Mouse (Mus musculus) cerebellum, postnatal 14 days (tissue): ENCODE measurements at regions not wholly inside any gene's neighbourhood (a gene's known extent, or its start where the extent isn't known, plus 50 kb on each side); places are given as distances from the start of the nearest gene placed in this dataset.
"Not testable (repeated sequence)": the region's sequence is repeated elsewhere in the genome, so short reads cannot be mapped to it uniquely, and the experiment has no call there.

Experiments
- DNase-seq, 2 experiments: peaks; one replicate each; pipeline ENCODE4 v3.0.0; 2021; ENCODE audit warnings: mixed read lengths in 2 of 2

- no peak for DNase-seq
Observed at GRCm38 (mm10) chr15:60333573-60334306, 317.3 kb upstream of the 4933412E24Rik start.

- no peak for DNase-seq
Observed at GRCm38 (mm10) chr15:60317577-60317976, 301.2 kb upstream of the 4933412E24Rik start.

DNA sequence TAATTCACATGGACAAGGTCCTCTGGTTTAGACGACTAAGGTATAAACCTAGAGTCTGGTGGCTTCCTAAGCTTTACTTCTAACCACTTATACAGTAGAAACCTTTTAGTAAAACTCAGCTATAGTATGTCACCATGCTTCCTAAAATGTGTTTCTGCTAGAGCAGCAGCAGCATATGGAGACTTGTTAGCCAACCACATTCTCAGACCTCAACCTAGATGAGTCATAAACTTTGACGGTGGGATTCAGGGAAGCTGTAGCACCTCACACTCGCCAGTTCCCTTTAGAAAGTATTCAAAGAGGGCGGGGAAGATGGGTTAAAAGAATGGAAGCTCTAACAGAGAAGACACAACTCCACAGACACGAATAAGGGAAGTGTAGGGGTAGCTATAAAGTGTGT is 298.8 kb upstream of the 4933412E24Rik start:
- DNase-seq = no peak

GRCm38 (mm10) chr15:60309909-60310308 is 293.5 kb upstream of the 4933412E24Rik start:
- DNase-seq = peak; percentile 24 to 53

DNA sequence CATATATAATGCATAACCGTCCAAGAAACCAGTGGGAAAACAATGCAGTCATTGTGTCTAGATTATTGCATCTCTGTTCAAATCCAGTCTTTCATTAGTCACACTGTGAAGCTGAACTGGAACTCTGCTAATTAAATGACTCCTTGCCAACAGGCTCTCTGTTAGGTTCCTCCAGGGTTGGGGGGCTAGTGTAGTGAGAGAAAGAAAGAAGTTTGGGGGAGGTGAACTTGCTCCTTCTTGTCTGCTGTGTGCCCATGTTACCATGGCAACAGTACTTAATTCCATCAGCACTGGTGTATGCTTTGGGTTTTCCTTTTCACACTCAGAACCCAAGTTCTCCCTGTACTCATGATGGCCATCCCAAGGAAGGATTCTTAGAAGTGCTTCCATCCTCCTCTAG is 292.6 kb upstream of the 4933412E24Rik start:
- no peak for DNase-seq

DNA sequence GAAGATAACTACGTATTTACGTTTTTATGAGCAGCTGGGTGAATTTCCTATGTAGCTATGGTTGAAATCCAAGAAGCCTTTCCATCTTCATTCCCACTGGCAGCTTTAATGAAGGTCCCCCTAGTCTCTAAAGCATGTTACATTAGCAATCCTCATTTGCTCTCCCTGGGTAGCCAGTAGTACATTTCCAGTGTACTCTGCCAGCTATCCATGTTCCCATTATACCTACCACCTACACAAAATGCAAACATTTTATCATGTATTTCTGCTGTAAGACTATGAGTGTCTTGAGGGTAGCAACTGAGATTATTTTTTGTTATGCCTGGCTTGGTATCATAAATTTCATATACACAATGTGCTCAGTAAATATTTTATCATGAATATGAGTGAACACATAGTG is 291.7 kb upstream of the 4933412E24Rik start:
- no peak for DNase-seq

DNA sequence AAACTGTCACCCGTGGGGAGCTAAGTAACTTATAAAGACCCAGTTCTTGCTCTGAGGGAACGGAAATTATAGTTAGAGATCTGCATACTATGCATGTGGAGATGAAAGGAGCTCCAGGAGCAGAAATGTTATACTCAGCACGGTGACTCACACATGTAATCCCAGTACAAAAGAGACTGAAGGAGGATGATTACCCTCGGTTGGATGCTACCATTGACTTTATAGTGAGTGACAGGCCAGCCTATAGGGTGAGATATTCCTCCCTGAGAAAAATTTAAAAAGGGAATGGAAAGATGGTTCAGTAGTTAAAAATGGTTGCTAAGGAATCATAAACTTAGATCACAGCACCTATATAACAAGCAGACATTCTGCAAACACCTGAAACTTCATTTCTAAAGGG is 287.1 kb upstream of the 4933412E24Rik start:
- no peak for DNase-seq

DNA sequence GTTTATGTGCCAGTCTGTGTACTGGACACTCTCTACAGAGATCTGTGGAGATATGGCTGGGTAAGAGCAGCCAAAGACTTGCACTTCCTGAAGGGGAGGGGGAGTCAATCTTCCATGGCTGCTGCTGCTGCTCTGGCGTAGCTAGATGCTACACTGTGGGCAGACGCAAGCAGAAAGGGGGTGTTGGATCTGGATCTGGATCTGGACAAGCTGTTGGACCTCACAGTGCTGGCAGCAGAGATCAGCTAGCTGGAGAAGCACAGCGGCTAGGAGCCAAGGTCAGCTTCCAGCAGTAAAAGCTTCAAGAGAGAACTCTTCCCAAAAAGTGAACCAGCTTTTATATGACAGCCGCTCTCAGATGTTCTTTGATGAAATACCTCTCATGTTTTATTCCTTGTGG is 285.5 kb upstream of the 4933412E24Rik start:
- peak; percentile 59 to 66 for DNase-seq

DNA sequence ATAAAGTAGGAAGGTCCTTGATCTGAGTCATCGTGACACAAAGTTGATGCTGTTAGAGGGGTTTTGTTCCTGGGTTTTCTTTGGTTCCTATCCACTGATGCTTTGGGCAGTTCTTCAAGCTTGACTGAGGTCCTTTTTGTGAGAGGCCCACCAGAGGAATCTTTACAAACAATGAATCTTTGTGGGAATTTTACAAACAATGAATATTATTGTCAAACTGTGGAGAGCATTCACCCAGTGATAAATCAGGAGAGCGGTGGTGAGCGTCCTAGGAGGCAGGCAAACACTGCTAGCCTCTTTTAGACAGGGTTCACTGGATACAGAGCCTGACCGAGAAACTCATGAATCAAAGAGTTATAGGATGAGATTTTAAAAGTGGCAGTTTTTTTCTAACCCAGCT is 268.9 kb upstream of the 4933412E24Rik start:
- DNase-seq = no peak

GRCm38 (mm10) chr15:60280378-60280777 is 264.0 kb upstream of the 4933412E24Rik start:
- no peak for DNase-seq

DNA sequence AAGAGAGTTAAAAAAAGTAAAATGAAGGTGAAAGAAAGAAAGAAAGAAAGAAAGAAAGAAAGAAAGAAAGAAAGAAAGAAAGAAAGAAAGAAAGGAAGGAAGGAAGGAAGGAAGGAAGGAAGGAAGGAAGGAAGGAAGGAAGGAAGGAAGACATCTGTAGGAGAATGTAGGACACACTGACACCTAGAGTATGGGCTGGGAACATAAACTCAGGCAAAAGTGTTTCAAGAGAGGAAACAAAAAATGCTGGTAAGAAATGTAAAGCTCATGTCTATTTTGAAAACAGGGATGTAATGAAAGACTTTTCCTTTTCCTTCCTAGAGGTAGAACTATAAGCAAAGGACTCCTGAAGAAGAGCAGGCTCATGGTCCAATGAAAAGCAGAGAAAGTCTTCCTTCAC is 237.2 kb upstream of the 4933412E24Rik start:
- not testable (repeated sequence) for DNase-seq

DNA sequence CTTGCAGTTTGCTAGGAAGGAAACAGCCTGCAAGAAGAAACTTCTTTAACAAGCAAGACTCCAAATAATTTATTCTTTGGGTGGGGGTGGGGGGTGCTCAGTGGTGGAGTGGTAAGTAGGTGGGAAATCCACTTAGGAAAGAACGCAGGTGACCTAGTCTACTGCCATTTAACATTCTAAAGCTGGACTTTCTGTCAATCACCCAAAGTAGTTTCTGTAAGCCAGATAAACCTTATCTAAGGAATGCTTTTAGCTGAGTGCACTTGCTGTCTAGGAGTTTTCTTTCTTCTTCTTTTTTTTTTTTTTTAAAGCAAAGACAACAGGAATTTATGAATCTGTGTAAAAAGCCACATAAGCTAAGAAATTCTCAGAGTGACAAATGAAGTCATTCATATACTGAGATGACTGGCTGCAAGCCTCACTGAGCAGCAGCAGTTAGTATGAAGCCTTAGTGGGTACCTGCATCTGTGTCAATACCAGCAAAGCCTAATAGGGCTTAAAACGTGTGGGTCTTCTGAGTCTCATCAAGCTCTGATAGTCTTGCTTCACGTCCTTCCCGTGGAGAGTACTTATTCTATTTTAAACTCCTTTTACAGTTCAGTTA is 210.0 kb upstream of the 4933412E24Rik start:
- DNase-seq = no peak

DNA sequence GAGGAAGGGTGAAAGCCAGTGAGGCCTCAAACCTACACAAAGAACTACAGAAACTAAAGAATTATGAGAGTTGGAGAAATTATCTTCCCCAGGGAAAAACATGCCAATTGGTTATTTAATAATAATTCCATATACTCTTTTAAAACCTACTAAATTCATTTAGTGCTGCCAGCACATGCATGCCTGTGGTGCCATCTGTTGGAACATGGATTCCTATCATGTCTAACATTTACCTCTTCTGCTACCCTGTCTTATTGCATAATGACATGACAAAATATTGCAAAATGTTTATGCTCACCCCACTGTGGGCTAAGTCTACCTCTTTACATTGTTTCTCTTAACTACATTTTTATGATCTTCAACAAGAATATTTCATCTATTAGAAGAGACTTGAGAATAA is 178.7 kb upstream of the 4933412E24Rik start:
- no peak for DNase-seq

DNA sequence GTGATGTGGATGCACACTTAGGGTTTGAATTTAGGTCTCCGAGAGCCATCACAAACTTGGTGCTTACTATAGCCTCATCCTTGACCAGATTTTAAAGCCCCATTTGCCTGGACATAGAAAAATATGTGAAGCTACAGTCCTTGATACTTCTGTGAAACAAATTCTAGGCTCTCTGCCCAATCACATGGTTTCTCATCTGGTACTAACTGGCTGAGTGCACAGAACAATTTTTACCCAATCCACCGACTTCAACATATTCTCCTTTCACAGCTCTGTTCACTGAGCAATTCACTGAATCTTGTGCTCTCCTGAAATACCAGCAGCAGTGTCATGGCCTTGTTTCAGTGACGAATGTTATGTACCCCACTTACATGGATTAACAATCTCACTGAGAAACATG is 176.7 kb upstream of the 4933412E24Rik start:
- peak in 1 of 2 experiments; percentile 3 for DNase-seq

DNA sequence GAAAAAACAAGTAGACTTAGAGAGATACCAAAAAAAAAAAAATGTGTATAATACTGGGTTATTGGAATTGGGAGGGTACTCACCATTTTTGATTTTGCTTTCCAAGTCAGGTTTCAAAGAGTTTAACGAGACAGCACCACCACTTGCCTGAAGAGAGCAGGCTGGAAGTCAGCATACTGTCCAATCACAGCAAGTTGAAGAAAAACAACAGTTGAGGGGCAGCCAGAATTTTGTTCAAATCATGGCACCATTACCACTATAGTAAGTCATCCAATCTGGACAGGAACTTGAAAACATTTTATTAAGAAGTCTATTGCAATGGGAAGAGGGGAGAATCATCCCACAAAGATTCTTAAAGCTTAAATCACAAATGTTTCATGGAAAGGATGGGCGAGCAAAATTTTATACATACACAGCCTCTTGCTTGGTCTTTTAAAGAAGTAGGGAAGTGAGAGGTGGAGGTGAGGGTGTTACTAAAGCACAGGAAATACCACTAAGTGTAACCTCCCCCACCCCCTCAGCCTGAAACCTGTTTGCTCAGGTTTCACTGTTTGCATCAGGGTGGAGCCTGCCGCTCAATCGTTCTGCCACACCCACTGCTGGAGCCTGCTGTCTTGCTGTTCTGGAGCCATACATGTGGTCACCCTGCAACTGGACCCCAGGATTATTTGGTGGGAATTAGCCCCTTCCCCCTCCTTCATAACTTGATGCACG is 170.7 kb upstream of the 4933412E24Rik start:
- no peak for DNase-seq

GRCm38 (mm10) chr15:60141554-60142070 is 125.2 kb upstream of the 4933412E24Rik start:
- DNase-seq = no peak

- DNase-seq = no peak
Observed at GRCm38 (mm10) chr15:60136671-60137070, 120.3 kb upstream of the 4933412E24Rik start.

GRCm38 (mm10) chr15:60134515-60134914 is 118.1 kb upstream of the 4933412E24Rik start:
- DNase-seq = no peak

GRCm38 (mm10) chr15:60132701-60133100 is 116.3 kb upstream of the 4933412E24Rik start:
- no peak for DNase-seq

GRCm38 (mm10) chr15:60124461-60124860 is 108.0 kb upstream of the 4933412E24Rik start:
- DNase-seq = no peak

DNA sequence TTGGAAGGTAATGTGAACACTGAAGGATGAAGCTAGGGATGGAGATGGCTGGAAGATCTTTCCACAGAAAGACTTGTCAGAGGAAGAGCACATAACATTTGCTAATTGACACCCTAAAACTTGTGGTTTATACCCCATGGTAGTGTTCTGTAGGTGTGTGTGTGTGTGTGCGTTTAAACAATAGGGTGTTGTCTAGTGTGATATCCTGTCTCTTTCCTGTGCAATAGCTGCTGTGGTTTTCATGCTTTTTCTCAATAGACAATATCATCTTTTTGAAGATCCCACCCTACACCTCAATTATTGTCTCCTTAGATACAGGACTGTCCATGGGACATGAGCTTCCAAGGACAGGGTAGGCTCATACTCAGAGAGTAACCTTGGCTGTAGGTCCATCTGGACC is 103.5 kb upstream of the 4933412E24Rik start:
- no peak for DNase-seq

GRCm38 (mm10) chr15:60111885-60112284 is 95.5 kb upstream of the 4933412E24Rik start:
- no peak for DNase-seq

GRCm38 (mm10) chr15:60111046-60111445 is 94.6 kb upstream of the 4933412E24Rik start:
- DNase-seq = no peak

DNA sequence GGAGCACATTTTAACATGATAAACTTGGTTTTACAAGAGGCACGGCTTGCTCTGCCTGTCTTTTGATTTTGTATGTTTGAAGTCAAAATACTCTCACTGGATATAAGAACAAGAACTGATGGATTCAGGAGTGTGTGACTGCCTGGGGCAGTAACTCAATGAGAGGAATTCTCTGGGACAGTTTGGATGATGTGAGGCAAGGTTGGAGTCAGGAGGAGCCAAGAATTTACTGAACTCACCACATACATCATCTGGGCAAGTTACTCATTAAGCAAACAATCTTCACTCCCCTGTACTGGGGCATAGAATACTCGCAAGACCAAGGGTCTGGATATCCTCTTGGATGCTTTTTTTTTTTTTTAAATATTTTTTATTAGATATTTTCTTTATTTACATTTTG is 87.7 kb upstream of the 4933412E24Rik start:
- DNase-seq = no peak
